ENCODE assay signal across 27 mouse cellular contexts in the genomic region with DNA sequence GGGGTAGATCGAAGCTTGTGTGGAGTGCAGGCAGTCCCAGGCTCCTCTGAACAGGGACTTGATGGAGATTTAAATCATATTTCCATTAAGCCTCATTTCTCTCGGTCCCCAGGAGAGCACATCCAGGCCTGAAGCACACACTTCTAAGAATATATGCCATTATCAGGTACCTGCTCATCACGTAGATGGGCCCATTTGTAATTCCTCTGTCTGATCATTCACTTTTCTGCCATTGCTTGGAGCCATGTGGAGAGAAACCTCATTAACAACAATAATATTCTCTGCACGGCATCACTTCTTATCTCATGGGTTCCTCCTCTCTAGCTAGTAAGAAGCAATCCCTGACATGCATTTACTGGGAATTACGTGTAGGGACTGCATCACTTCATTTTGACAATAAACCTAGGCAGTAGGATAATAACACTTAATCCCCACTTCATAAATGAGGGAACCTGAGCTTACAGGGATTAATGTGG. TPM values are rescaled to one million over a fixed set of nuclear protein-coding genes. Genes with fewer than 3 reads are reported as not detected.
A peak's percentile ranks its signal among the peaks of the same experiment; 100 is the strongest.
DNase-seq lines count a peak whose midpoint lies in the region; ATAC-seq and TF ChIP-seq lines count a peak whose summit lies in the region.
"Had no signal": no experiment of that assay in that cellular context is flagged by ENCODE, and none has a peak within 500 bp of the region (broad histone marks: within the 10 kb centered on the region; RNA-seq: fewer than 3 reads in every experiment).

No protein-coding gene starts in this region.

- WGBS in hindbrain, embryonic 15.5 days: 53% methylated on average over 5 of the region's 5 CpGs
- 84% methylated on average over 5 of the region's 5 CpGs for WGBS in hindbrain, embryonic 10.5 days
- WGBS in embryonic facial prominence, embryonic 14.5 days: 73% methylated on average over 5 of the region's 5 CpGs
- WGBS in neural tube, embryonic 14.5 days: 52% methylated on average over 5 of the region's 5 CpGs

- in situ Hi-C loops in ES-E14 (cut with MboI; ENCODE audit: low sequenced_read_pairs in 2 of 2, unreplicated experiment in 2 of 2): no loop called here

- ATAC-seq in hindbrain, embryonic 15.5 days (ENCODE audit: low FRiP score, low read depth): 0 out of 2 replicates have a peak, but pooled peaks have one; percentile 64
- peak; percentile 67 for ATAC-seq in embryonic facial prominence, embryonic 14.5 days (ENCODE audit: low read depth)
- peak; percentile 28; the same call in 1 of the 2 replicates for ATAC-seq in neural tube, embryonic 14.5 days (ENCODE audit: low read depth)
- ATAC-seq: activated CD4-positive, CD25-positive, alpha-beta regulatory T cell, adult 4 months had no signal

- H3K27ac ChIP-seq in hindbrain, embryonic 15.5 days (replicated peaks): 0 out of 2 replicates have a peak overlapping the region, but pooled peaks have one; percentile 13
- H3K27ac ChIP-seq in hindbrain, embryonic 10.5 days: no peak overlapping the region
- peak overlapping the region; percentile 0; the same call in 1 of the 2 replicates for H3K27ac ChIP-seq in ES-E14 (ENCODE audit: insufficient read depth, low read depth, low read length, poor library complexity, severe bottlenecking)
- no peak overlapping the region for H3K27ac ChIP-seq in embryonic facial prominence, embryonic 14.5 days (replicated peaks; ENCODE audit: low read depth, low read length)
- H3K27ac ChIP-seq in neural tube, embryonic 14.5 days (ENCODE audit: low read depth, low read length): peak overlapping the region; percentile 48; the same call in 1 of the 2 replicates
- H3K27ac ChIP-seq: embryonic facial prominence, embryonic 15.5 days; gastrocnemius, adult 2 months; layer of hippocampus, adult 2 months; limb, embryonic 10.5 days; liver, embryonic 15.5 days; lung, embryonic 15.5 days had no signal

- H3K36me3 ChIP-seq in hindbrain, embryonic 15.5 days: no peaks in the 10 kb centered on the region
- H3K36me3 ChIP-seq in hindbrain, embryonic 10.5 days: no peaks in the 10 kb centered on the region
- H3K36me3 ChIP-seq in ES-E14 (ENCODE audit: control insufficient read depth, insufficient read depth, low read length, poor library complexity, severe bottlenecking): no peaks in the 10 kb centered on the region
- H3K36me3 ChIP-seq in embryonic facial prominence, embryonic 14.5 days (ENCODE audit: control insufficient read depth, insufficient read depth, low read length): no peaks in the 10 kb centered on the region
- no peaks in the 10 kb centered on the region for H3K36me3 ChIP-seq in neural tube, embryonic 14.5 days (ENCODE audit: control insufficient read depth, insufficient read depth, low read length)
- H3K36me3 ChIP-seq: embryonic facial prominence, embryonic 15.5 days; limb, embryonic 10.5 days; liver, embryonic 15.5 days; lung, embryonic 15.5 days had no signal

- no peak overlapping the region for H3K4me3 ChIP-seq in hindbrain, embryonic 15.5 days
- no peak overlapping the region for H3K4me3 ChIP-seq in hindbrain, embryonic 10.5 days
- peak overlapping the region in 1 of 2 experiments; percentile 8; a peak in 1 of 4 replicates for H3K4me3 ChIP-seq in ES-E14 (ENCODE audit: insufficient read depth in 1 of 2, low read depth in 1 of 2, low read length in 2 of 2, poor library complexity in 1 of 2, severe bottlenecking in 1 of 2)
- no peak overlapping the region for H3K4me3 ChIP-seq in embryonic facial prominence, embryonic 14.5 days (ENCODE audit: low read depth, low read length)
- no peak overlapping the region for H3K4me3 ChIP-seq in neural tube, embryonic 14.5 days (ENCODE audit: low read depth, low read length)
- H3K4me3 ChIP-seq: embryonic facial prominence, embryonic 15.5 days; gastrocnemius, adult 2 months; layer of hippocampus, adult 2 months; limb, embryonic 10.5 days; liver, embryonic 15.5 days; lung, embryonic 15.5 days; myocyte had no signal

- no peaks in the 10 kb centered on the region for H3K27me3 ChIP-seq in hindbrain, embryonic 15.5 days
- no peaks in the 10 kb centered on the region for H3K27me3 ChIP-seq in hindbrain, embryonic 10.5 days (ENCODE audit: insufficient read depth, poor library complexity, severe bottlenecking)
- no peaks in the 10 kb centered on the region for H3K27me3 ChIP-seq in embryonic facial prominence, embryonic 14.5 days (replicated peaks; ENCODE audit: control insufficient read depth, insufficient read depth, low read length)
- no peaks in the 10 kb centered on the region for H3K27me3 ChIP-seq in neural tube, embryonic 14.5 days (ENCODE audit: control insufficient read depth, insufficient read depth, low read length)
- H3K27me3 ChIP-seq: CH12.LX; embryonic facial prominence, embryonic 15.5 days; liver, embryonic 15.5 days; lung, embryonic 15.5 days had no signal

- no peak for DNase-seq in hindbrain, embryonic 10.5 days (ENCODE audit: low spot score)
- DNase-seq in ES-E14 (ENCODE audit: low read depth, low spot score): no peak
- DNase-seq in embryonic facial prominence, embryonic 14.5 days (ENCODE audit: low spot score): peak; percentile 31
- no peak for DNase-seq in thymus, postnatal 36 days
- no peak for DNase-seq in right cerebral cortex, postnatal 4 days
- DNase-seq: adrenal gland, adult 8-10 months; B cell, adult 2 months; cerebellum, adult 18-20 months; cerebellum, postnatal 36 days; embryo, embryonic 11 days; gastrocnemius, adult 2 months; kidney, adult 8-10 months; kidney, postnatal 14 days; liver; lung, postnatal 36 days; right cerebral cortex, postnatal 14 days had no signal

- no peak overlapping the region for H3K9ac ChIP-seq in hindbrain, embryonic 15.5 days
- peak overlapping the region; percentile 45; the same call in 1 of the 2 replicates for H3K9ac ChIP-seq in ES-E14 (ENCODE audit: insufficient read depth, low read depth, low read length, poor library complexity, severe bottlenecking)
- H3K9ac ChIP-seq in embryonic facial prominence, embryonic 14.5 days (ENCODE audit: low read depth, low read length): no peak overlapping the region
- H3K9ac ChIP-seq in neural tube, embryonic 14.5 days (replicated peaks; ENCODE audit: low read depth, low read length): no peak overlapping the region
- H3K9ac ChIP-seq: embryonic facial prominence, embryonic 15.5 days; liver, embryonic 15.5 days; lung, embryonic 15.5 days had no signal

- no peak overlapping the region for H3K4me2 ChIP-seq in hindbrain, embryonic 15.5 days
- no peak overlapping the region for H3K4me2 ChIP-seq in embryonic facial prominence, embryonic 14.5 days (ENCODE audit: low read depth, low read length)
- no peak overlapping the region for H3K4me2 ChIP-seq in neural tube, embryonic 14.5 days (ENCODE audit: low read depth, low read length)
- H3K4me2 ChIP-seq: embryonic facial prominence, embryonic 15.5 days; heart, embryonic 11.5 days; liver, embryonic 15.5 days; lung, embryonic 15.5 days had no signal

- H3K4me1 ChIP-seq in hindbrain, embryonic 15.5 days (replicated peaks): peaks cover under 1% of the 10 kb centered on the region; the same call in 1 of the 2 replicates
- H3K4me1 ChIP-seq in hindbrain, embryonic 10.5 days (replicated peaks): peaks cover 6% of the 10 kb centered on the region; the same call in 1 of the 2 replicates
- H3K4me1 ChIP-seq in ES-E14 (ENCODE audit: control insufficient read depth in 2 of 2, insufficient read depth in 2 of 2, low read length in 2 of 2, poor library complexity in 1 of 2): peaks cover 11 to 24% of the 10 kb centered on the region in 2 experiments
- H3K4me1 ChIP-seq in embryonic facial prominence, embryonic 14.5 days (ENCODE audit: control insufficient read depth, insufficient read depth, low read length): no peaks in the 10 kb centered on the region
- H3K4me1 ChIP-seq in neural tube, embryonic 14.5 days (ENCODE audit: control insufficient read depth, insufficient read depth, low read length): peaks cover 6% of the 10 kb centered on the region; the same call in 1 of the 2 replicates
- H3K4me1 ChIP-seq: embryonic facial prominence, embryonic 15.5 days; liver, embryonic 15.5 days; lung, embryonic 15.5 days had no signal

- no peaks in the 10 kb centered on the region for H3K9me3 ChIP-seq in hindbrain, embryonic 15.5 days
- H3K9me3 ChIP-seq in hindbrain, embryonic 10.5 days: no peaks in the 10 kb centered on the region
- H3K9me3 ChIP-seq in ES-E14 (ENCODE audit: control insufficient read depth, insufficient read depth, low read depth, low read length): no peaks in the 10 kb centered on the region; the same call in 1 of the 2 replicates
- no peaks in the 10 kb centered on the region for H3K9me3 ChIP-seq in embryonic facial prominence, embryonic 14.5 days (ENCODE audit: control insufficient read depth, low read length)
- H3K9me3 ChIP-seq in neural tube, embryonic 14.5 days (ENCODE audit: control insufficient read depth, low read length): no peaks in the 10 kb centered on the region
- H3K9me3 ChIP-seq: embryonic facial prominence, embryonic 15.5 days; limb, embryonic 10.5 days; liver, embryonic 15.5 days; lung, embryonic 15.5 days had no signal

TF ChIP-seq in ES-E14, 5 proteins besides CTCF, POLR2A, EP300 and RAD21:
- no peak for TF ChIP-seq MAFK (IDR thresholded peaks at IDR 0.05; ENCODE audit: insufficient read depth, low read depth, low read length)
- TF ChIP-seq HCFC1 (IDR thresholded peaks at IDR 0.05; ENCODE audit: borderline replicate concordance, insufficient read depth, low read length): no peak
- TF ChIP-seq ZC3H11A (IDR thresholded peaks at IDR 0.05; ENCODE audit: borderline replicate concordance, low read depth, low read length): no peak
- no peak for TF ChIP-seq ZNF384 (IDR thresholded peaks at IDR 0.05; ENCODE audit: low read depth, low read length)
- no peak for TF ChIP-seq CHD2 (IDR thresholded peaks at IDR 0.05; ENCODE audit: low read depth, low read length)

RNA-seq across cellular contexts. Expression of gene Ampd3, which starts 21.9 kb away (rescaled TPM):
- polyA plus RNA-seq in hindbrain, embryonic 15.5 days (2015; fragmentation: Nextera tagmentation; extraction: Ambion mirVana): 11.9 TPM in 2 replicates
- polyA plus RNA-seq in hindbrain, embryonic 10.5 days (2016; fragmentation: Nextera tagmentation; extraction: Ambion mirVana): 1.7 and 1.9 TPM in 2 replicates
- 2.4 and 5.3 TPM in 2 replicates for total RNA-seq in ES-E14 (2012; rRNA removed)
- 7.0 and 7.8 TPM in 2 replicates for polyA plus RNA-seq in embryonic facial prominence, embryonic 14.5 days (2014; fragmentation: Nextera tagmentation; extraction: Ambion mirVana)
- polyA plus RNA-seq in neural tube, embryonic 14.5 days (2014; fragmentation: Nextera tagmentation; extraction: Ambion mirVana): 9.1 and 10.9 TPM in 2 replicates

Comparison
In these comparisons a context has a peak if more than half of its experiments do, and no peak if none do; other contexts are left out.
1. H3K27ac ChIP-seq: peak in hindbrain, embryonic 15.5 days (single experiment), ES-E14 (single experiment) and neural tube, embryonic 14.5 days (single experiment); none in hindbrain, embryonic 10.5 days (single experiment) and embryonic facial prominence, embryonic 14.5 days (single experiment).
2. Peak in every context shown above with its lines, with median percentiles within 50 percentile points of each other: ATAC-seq.